Mouse (Mus musculus): ENCODE data around the gene Safb. TPM values are rescaled to one million over a fixed set of nuclear protein-coding genes. Genes with fewer than 3 reads are reported as not detected.
"Not testable (repeated sequence)": the region's sequence is repeated elsewhere in the genome, so short reads cannot be mapped to it uniquely, and the experiment has no call there.

Gene Safb
- polyA plus RNA-seq, 1 experiment from 2014 or later: 162 TPM

DNA sequence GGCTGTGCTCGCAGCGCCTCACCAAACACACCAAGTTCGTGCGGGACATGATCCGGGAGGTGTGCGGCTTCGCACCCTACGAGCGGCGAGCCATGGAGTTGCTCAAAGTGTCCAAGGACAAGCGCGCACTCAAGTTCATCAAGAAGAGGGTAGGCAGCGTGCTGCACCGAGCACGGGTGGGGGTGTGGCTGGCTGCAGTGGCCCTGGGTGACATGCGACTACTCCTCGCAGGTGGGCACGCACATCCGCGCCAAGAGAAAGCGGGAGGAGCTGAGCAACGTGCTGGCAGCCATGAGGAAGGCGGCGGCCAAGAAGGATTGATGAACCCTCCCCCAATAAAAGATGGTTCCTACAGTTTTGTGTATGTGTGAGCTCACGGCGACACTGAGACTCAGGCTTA lies 29.3 kb downstream of the Safb start:
- H3K27me3 ChIP-seq (replicated peaks); ATAC-seq (ENCODE audit: low FRiP score, low read depth); H3K27ac ChIP-seq; H3K9me3 ChIP-seq: not testable (repeated sequence)
- Histone ChIP-seq H3K9ac (peak overlapping the region; percentile 90), H3K4me1 (peaks cover 25% of the 10 kb centered on the region), H3K36me3 (peaks cover 47% of the 10 kb centered on the region), H3K4me2 (replicated peaks) (peak overlapping the region; percentile 95), H3K4me3 (peak overlapping the region; percentile 75)
- WGBS: under 1% methylated on average over 26 of the region's 26 CpGs

DNA sequence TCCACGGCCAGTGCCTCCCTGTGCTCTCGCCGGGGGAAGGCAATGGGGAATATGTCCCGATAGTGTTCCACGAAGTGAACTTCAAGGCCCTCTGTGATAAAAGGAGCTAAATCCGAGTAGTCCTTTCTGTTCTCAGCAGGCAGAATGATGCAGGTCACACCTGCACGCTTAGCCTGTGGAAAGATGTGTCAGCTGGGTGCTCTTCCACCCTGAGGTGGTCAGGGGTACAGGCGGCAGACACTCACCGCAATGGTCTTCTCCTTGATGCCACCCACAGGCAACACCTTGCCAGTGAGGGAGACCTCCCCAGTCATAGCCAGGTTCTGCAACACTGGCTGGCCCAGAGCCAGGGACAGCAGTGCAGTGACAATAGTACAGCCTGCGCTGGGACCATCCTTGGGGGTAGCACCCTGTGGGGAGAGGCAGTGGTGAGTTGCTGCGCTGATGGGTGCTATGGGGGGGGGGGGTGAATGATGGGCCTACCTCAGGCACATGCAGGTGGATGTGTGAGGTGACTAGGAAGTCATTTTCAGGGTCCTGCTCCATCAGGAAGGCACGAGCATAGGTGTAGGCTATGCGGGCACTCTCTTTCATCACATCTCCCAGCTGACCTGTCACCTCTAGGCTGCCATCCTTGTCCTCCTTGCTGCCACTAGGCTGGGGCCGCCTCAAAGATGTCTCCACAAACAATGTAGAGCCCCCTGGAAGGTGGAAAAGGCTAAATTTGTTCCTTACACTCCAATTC lies 29.9 kb downstream of the Safb start:
- Histone ChIP-seq H3K4me3 (peak overlapping the region; percentile 75), H3K4me2 (replicated peaks) (peak overlapping the region; percentile 95), H3K9me3 (no peaks in the 10 kb centered on the region), H3K27me3 (replicated peaks) (no peaks in the 10 kb centered on the region), H3K36me3 (peaks cover 54% of the 10 kb centered on the region), H3K4me1 (peaks cover 23% of the 10 kb centered on the region), H3K9ac (peak overlapping the region; percentile 90), H3K27ac (no peak overlapping the region)
- WGBS: 33% methylated on average over 14 of the region's 14 CpGs
- no peak for ATAC-seq (ENCODE audit: low FRiP score, low read depth)

- H3K4me3 ChIP-seq: no peak overlapping the region; the same call in 1 of the 2 replicates
- peaks cover 20% of the 10 kb centered on the region for H3K4me1 ChIP-seq
- no peak for ATAC-seq (ENCODE audit: low FRiP score, low read depth)
- H3K9ac ChIP-seq: peak overlapping the region; percentile 90
- peak overlapping the region; percentile 95 for H3K4me2 ChIP-seq (replicated peaks)
- peaks cover 61% of the 10 kb centered on the region for H3K36me3 ChIP-seq
- no peaks in the 10 kb centered on the region for H3K9me3 ChIP-seq
- no peak overlapping the region for H3K27ac ChIP-seq
- no peaks in the 10 kb centered on the region for H3K27me3 ChIP-seq (replicated peaks)
- 90% methylated on average over 11 of the region's 11 CpGs for WGBS
These were observed 30.6 kb downstream of the Safb start for GRCm38 (mm10) chr17:56615136-56615784.

GRCm38 (mm10) chr17:56615792-56616191 lies 31.2 kb downstream of the Safb start:
- H3K4me2 ChIP-seq (replicated peaks): no peak overlapping the region
- no peak overlapping the region for H3K27ac ChIP-seq
- no peaks in the 10 kb centered on the region for H3K27me3 ChIP-seq (replicated peaks)
- peaks cover 66% of the 10 kb centered on the region for H3K36me3 ChIP-seq
- no peaks in the 10 kb centered on the region for H3K9me3 ChIP-seq
- ATAC-seq (ENCODE audit: low FRiP score, low read depth): no peak
- 89% methylated on average over 4 of the region's 4 CpGs for WGBS
- H3K9ac ChIP-seq: no peak overlapping the region
- peaks cover 15% of the 10 kb centered on the region for H3K4me1 ChIP-seq
- H3K4me3 ChIP-seq: no peak overlapping the region

GRCm38 (mm10) chr17:56616725-56617124 lies 32.1 kb downstream of the Safb start:
- no peaks in the 10 kb centered on the region for H3K27me3 ChIP-seq (replicated peaks)
- peaks cover 74% of the 10 kb centered on the region for H3K36me3 ChIP-seq
- no peak overlapping the region for H3K4me2 ChIP-seq (replicated peaks)
- 89% methylated on average over 3 of the region's 3 CpGs for WGBS
- H3K4me1 ChIP-seq: peaks cover 15% of the 10 kb centered on the region
- no peak overlapping the region for H3K9ac ChIP-seq
- H3K4me3 ChIP-seq: no peak overlapping the region
- no peak overlapping the region for H3K27ac ChIP-seq
- no peaks in the 10 kb centered on the region for H3K9me3 ChIP-seq
- ATAC-seq (ENCODE audit: low FRiP score, low read depth): no peak

GRCm38 (mm10) chr17:56617628-56618027 lies 33.0 kb downstream of the Safb start:
- no peaks in the 10 kb centered on the region for H3K27me3 ChIP-seq (replicated peaks)
- H3K9me3 ChIP-seq: no peaks in the 10 kb centered on the region
- H3K9ac ChIP-seq: no peak overlapping the region
- no peak overlapping the region for H3K4me3 ChIP-seq
- H3K27ac ChIP-seq: no peak overlapping the region
- H3K4me1 ChIP-seq: peaks cover 15% of the 10 kb centered on the region
- WGBS: 94% methylated on average over 8 of the region's 8 CpGs
- H3K4me2 ChIP-seq (replicated peaks): no peak overlapping the region
- ATAC-seq (ENCODE audit: low FRiP score, low read depth): no peak
- H3K36me3 ChIP-seq: peaks cover 83% of the 10 kb centered on the region

DNA sequence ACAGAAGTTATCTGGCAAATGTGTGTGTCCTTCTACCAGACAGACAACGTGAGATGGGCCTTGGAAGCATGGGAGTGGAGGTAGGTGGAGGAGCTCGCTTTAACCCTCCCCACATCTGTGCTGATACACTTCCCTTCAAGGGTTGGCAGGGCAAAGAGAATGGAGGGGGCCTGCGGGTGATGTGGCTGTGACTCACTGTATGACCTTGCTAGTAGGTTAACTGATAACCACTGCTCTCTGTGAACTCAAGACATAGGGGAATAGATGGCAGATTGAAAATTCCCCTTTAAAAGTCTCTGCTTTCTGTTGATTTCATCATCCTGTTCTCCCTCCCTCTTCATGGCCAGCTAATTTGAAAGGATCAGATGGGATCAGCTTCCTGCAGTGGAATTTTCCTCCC lies 40.9 kb downstream of the Safb start:
- WGBS: 88% methylated on average over 3 of the region's 3 CpGs
- H3K4me3 ChIP-seq: no peak overlapping the region
- H3K4me1 ChIP-seq: peaks cover 23% of the 10 kb centered on the region
- H3K27ac ChIP-seq: no peak overlapping the region
- no peak for ATAC-seq (ENCODE audit: low FRiP score, low read depth)
- peak overlapping the region; percentile 95 for H3K4me2 ChIP-seq (replicated peaks)
- no peaks in the 10 kb centered on the region for H3K9me3 ChIP-seq
- H3K36me3 ChIP-seq: peaks cover 28% of the 10 kb centered on the region
- H3K9ac ChIP-seq: no peak overlapping the region
- no peaks in the 10 kb centered on the region for H3K27me3 ChIP-seq (replicated peaks)

DNA sequence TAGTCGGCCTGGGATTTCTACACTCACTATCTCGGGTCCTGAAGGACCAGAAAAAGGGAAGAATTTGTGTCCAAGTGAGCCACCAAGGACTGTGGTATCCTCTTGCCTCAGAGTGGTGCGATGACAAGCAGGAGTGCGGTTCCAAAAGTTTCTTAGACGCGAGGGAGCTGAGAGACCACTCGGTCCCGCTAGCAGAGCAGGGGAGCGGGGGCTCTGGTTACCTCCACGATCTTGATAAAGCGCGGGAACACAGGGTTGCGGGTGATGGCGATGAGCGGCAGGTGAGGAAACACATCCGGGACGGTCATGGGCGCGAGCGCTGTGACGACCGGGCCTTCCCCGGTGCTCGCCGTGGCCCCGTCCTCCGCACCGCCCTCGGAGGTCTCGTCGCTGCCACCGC lies 41.6 kb downstream of the Safb start:
- no peaks in the 10 kb centered on the region for H3K9me3 ChIP-seq
- 1% methylated on average over 32 of the region's 32 CpGs for WGBS
- no peaks in the 10 kb centered on the region for H3K27me3 ChIP-seq (replicated peaks)
- peak overlapping the region; percentile 84 for H3K9ac ChIP-seq
- H3K36me3 ChIP-seq: peaks cover 22% of the 10 kb centered on the region
- peaks cover 23% of the 10 kb centered on the region for H3K4me1 ChIP-seq
- no peak; the same call in 1 of the 2 replicates for ATAC-seq (ENCODE audit: low FRiP score, low read depth)
- H3K4me2 ChIP-seq (replicated peaks): peak overlapping the region; percentile 95
- H3K4me3 ChIP-seq: peak overlapping the region; percentile 98
- no peak overlapping the region for H3K27ac ChIP-seq

DNA sequence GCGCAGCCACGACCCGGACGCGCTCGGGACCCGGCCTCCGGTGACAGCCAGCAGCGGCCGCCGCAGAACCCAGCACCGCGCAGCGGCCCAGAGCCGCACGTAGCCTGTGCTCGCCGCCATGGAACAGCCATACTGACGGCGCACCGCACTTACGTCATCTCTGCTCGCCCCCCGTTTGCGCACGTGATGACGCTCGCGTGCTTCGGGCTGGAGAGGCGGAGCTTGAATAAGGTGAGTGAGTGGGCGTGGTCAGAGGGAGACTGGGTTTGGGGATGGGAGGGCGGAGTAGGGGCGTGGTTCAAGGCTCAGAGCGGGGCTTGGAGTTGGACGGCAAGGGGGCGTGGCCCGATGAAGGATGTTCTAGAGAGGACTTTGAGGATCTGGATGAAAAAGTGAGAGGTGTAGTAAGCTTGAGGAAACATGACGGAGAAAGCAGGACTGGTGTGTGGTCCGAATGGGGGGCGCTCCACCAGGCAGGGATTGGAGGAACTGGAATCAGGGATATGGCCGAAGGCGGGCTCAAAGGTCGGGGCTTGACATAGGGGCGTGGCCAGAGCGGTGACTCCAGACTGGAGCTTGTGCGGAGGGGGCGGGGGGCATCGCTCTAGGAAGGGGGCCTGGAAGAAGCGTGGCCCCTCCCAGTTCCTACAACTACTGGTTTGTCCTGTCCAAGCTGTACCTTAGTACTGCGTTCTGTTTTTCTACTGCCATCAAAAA lies 42.3 kb downstream of the Safb start, which contains the start of gene Lonp1:
Gene Lonp1 (minus strand): TSS at position 134 of the 717 bp plus-strand sequence.
- H3K9ac ChIP-seq: peak within 1 kb of the TSS; percentile 84
- peak within 1 kb of the TSS; percentile 98 for H3K4me3 ChIP-seq
- H3K4me1 ChIP-seq: peaks cover 23% of the 10 kb centered on the region
- H3K36me3 ChIP-seq: peaks cover 16% of the 10 kb centered on the region
- no peaks in the 10 kb centered on the region for H3K27me3 ChIP-seq (replicated peaks)
- H3K4me2 ChIP-seq (replicated peaks): peak within 1 kb of the TSS; percentile 95
- WGBS: under 1% methylated on average over 51 of the region's 51 CpGs
- peak; percentile 92 for ATAC-seq (ENCODE audit: low FRiP score, low read depth)
- no peak within 1 kb of the TSS for H3K27ac ChIP-seq
- no peaks in the 10 kb centered on the region for H3K9me3 ChIP-seq

DNA sequence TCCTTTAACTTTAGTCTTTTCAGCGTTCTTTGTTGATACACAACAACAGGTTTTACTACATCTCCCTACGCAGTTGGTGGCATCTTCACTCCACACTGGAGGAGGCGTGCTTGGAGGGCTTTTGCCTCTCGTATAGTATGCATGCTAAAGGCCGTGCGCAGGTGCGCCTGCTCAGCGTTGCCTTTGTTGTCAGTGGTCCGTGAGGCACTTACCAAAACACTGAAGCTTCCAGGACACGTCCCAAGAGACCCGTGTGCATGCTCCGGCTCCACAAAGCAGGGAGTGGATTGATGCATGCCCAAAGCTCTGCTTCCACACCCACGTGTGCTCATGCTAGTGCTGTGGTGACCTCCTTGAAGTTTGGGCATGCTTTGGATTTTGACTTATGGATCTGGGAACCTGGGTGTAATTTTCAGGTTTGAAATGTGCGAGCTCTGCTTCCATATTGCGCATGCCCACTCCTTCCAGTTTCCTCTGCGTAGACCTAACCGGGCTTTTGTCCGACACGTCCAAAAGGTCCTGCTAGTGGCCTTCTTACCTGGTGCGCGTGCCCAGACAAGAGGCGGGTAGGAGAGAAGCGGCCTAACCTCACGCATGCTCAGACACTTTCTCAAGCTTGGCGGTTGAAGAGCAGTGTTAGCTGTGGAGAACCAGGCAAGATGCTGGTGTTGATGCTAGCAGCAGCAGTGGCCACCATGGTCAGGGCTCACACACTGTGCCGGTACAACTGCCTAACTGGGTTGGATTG lies 43.1 kb downstream of the Safb start, which contains the start of gene Catsperd:
Gene Catsperd (plus strand): TSS at position 614 of the 748 bp plus-strand sequence.
- ATAC-seq (ENCODE audit: low FRiP score, low read depth): peak; percentile 67
- WGBS: 7% methylated on average over 26 of the region's 26 CpGs

GRCm38 (mm10) chr17:56629800-56630781 lies 45.5 kb downstream of the Safb start:
- 89% methylated on average over 27 of the region's 27 CpGs for WGBS

More for the DNA sequence above, 43.1 kb downstream of the Safb start, which contains the start of gene Catsperd:
- H3K27me3 ChIP-seq (replicated peaks): no peaks in the 10 kb centered on the region
- peak within 1 kb of the TSS; percentile 95 for H3K4me2 ChIP-seq (replicated peaks)
- H3K4me1 ChIP-seq: peaks cover 23% of the 10 kb centered on the region
- no peaks in the 10 kb centered on the region for H3K9me3 ChIP-seq
- H3K36me3 ChIP-seq: peaks cover 8% of the 10 kb centered on the region
- peak within 1 kb of the TSS; percentile 98 for H3K4me3 ChIP-seq
- no peak within 1 kb of the TSS for H3K27ac ChIP-seq
- peak within 1 kb of the TSS; percentile 8; the same call in 1 of the 2 replicates for H3K9ac ChIP-seq

More at GRCm38 (mm10) chr17:56629800-56630781, 45.5 kb downstream of the Safb start:
- H3K4me3 ChIP-seq; ATAC-seq (ENCODE audit: low FRiP score, low read depth); H3K4me2 ChIP-seq (replicated peaks); H3K36me3 ChIP-seq; H3K9ac ChIP-seq; H3K27me3 ChIP-seq (replicated peaks); H3K9me3 ChIP-seq; H3K27ac ChIP-seq: not testable (repeated sequence)
- H3K4me1 ChIP-seq: peaks cover 23% of the 10 kb centered on the region

Data from neural tube, embryonic 12.5 days (tissue).